Mouse (Mus musculus): Measurements from ENCODE around the gene Stard8.
"Not testable (repeated sequence)": the region's sequence is repeated elsewhere in the genome, so short reads cannot be mapped to it uniquely, and the experiment has no call there.

Stard8 gene

GRCm38 (mm10) chrX:99046360-99047055 is 43.5 kb downstream of the Stard8 start:
- DNase-seq (ENCODE audit: low spot score in 2 of 2): no peak

GRCm38 (mm10) chrX:99048111-99048510 is 45.1 kb downstream of the Stard8 start:
- no peak for DNase-seq (ENCODE audit: low spot score in 2 of 2)

- DNase-seq (ENCODE audit: low spot score in 2 of 2): no peak
Measured at GRCm38 (mm10) chrX:99049247-99049646, 46.2 kb downstream of the Stard8 start.

GRCm38 (mm10) chrX:99050736-99051481 is 47.9 kb downstream of the Stard8 start:
- no peak for DNase-seq (ENCODE audit: low spot score in 2 of 2)

- no peak for DNase-seq (ENCODE audit: low spot score in 2 of 2)
Measured at GRCm38 (mm10) chrX:99052255-99052654, 49.2 kb downstream of the Stard8 start.

GRCm38 (mm10) chrX:99054512-99054911 is 51.5 kb downstream of the Stard8 start:
- DNase-seq (ENCODE audit: low spot score in 2 of 2): no peak

GRCm38 (mm10) chrX:99057772-99058440 is 54.9 kb downstream of the Stard8 start:
- no peak for DNase-seq (ENCODE audit: low spot score in 2 of 2)

GRCm38 (mm10) chrX:99059119-99059518 is 56.1 kb downstream of the Stard8 start:
- no peak for DNase-seq (ENCODE audit: low spot score in 2 of 2)

GRCm38 (mm10) chrX:99065582-99065981 is 62.5 kb downstream of the Stard8 start:
- no peak for DNase-seq (ENCODE audit: low spot score in 2 of 2)

- no peak for DNase-seq (ENCODE audit: low spot score in 2 of 2)
Measured at GRCm38 (mm10) chrX:99066550-99066949, 63.5 kb downstream of the Stard8 start.

- no peak for DNase-seq (ENCODE audit: low spot score in 2 of 2)
Measured at GRCm38 (mm10) chrX:99067232-99067631, 64.2 kb downstream of the Stard8 start.

- no peak for DNase-seq (ENCODE audit: low spot score in 2 of 2)
Measured at GRCm38 (mm10) chrX:99067671-99068151, 64.7 kb downstream of the Stard8 start.

GRCm38 (mm10) chrX:99071188-99071587 is 68.1 kb downstream of the Stard8 start:
- no peak for DNase-seq (ENCODE audit: low spot score in 2 of 2)

- no peak for DNase-seq (ENCODE audit: low spot score in 2 of 2)
Measured at GRCm38 (mm10) chrX:99072596-99072995, 69.5 kb downstream of the Stard8 start.

- no peak for DNase-seq (ENCODE audit: low spot score in 2 of 2)
Measured at GRCm38 (mm10) chrX:99075111-99075510, 72.1 kb downstream of the Stard8 start.

GRCm38 (mm10) chrX:99076460-99076859 is 73.4 kb downstream of the Stard8 start:
- DNase-seq (ENCODE audit: low spot score in 2 of 2): no peak

GRCm38 (mm10) chrX:99078374-99078892 is 75.4 kb downstream of the Stard8 start:
- not testable (repeated sequence) for DNase-seq (ENCODE audit: low spot score in 2 of 2)

GRCm38 (mm10) chrX:99092704-99093103 is 89.7 kb downstream of the Stard8 start:
- DNase-seq (ENCODE audit: low spot score in 2 of 2): no peak

- not testable (repeated sequence) for DNase-seq (ENCODE audit: low spot score in 2 of 2)
Measured at GRCm38 (mm10) chrX:99111088-99111724, 108.2 kb downstream of the Stard8 start.

- no peak for DNase-seq (ENCODE audit: low spot score in 2 of 2)
Measured at GRCm38 (mm10) chrX:99119510-99119909, 116.5 kb downstream of the Stard8 start.
